Mouse (Mus musculus) megakaryocyte, embryonic 14.5 days (primary cell): ENCODE measurements at regions not wholly inside any gene's neighbourhood (a gene's known extent, or its start where the extent isn't known, plus 50 kb on each side); places are given as distances from the start of the nearest gene placed in this dataset.

Source experiments
- H3K27me3 ChIP-seq: replicated peaks from 2 replicates; pipeline ENCODE3; 2012; ENCODE audit warnings: inconsistent platforms
- H3K36me3 ChIP-seq: replicated peaks from 2 replicates; pipeline ENCODE3; 2012; ENCODE audit warnings: low read length, inconsistent platforms, mixed read lengths
- H3K4me1 ChIP-seq: 2 replicates; pipeline ENCODE4 v1.6.1; 2012; ENCODE audit warnings: inconsistent platforms
- H3K4me3 ChIP-seq: replicated peaks from 2 replicates; pipeline ENCODE3; 2012; ENCODE audit warnings: moderate library complexity, mild to moderate bottlenecking, inconsistent platforms
- H3K9me3 ChIP-seq: 2 replicates; pipeline ENCODE4 v1.6.1; 2012; ENCODE audit warnings: inconsistent platforms
- FLI1 ChIP-seq: IDR thresholded peaks from 2 replicates; pipeline ENCODE4 v1.6.1; 2012; ENCODE audit warnings: low read length, inconsistent platforms, mixed read lengths
- GATA1 ChIP-seq: IDR thresholded peaks from 3 replicates; pipeline ENCODE4 v1.6.1; 2012; ENCODE audit warnings: mixed read lengths, low read length, inconsistent platforms, borderline replicate concordance

GRCm38 (mm10) chr10:30132243-30132642, 68.1 kb downstream of the Cenpw start:
- no peak for TF ChIP-seq GATA1
- no peak for TF ChIP-seq FLI1
- Histone ChIP-seq H3K36me3 (no peaks in the 10 kb centered on the region), H3K9me3 (no peaks in the 10 kb centered on the region), H3K4me1 (no peaks in the 10 kb centered on the region), H3K4me3 (no peak overlapping the region), H3K27me3 (no peaks in the 10 kb centered on the region)

- H3K4me3 ChIP-seq, result no peak overlapping the region
Observed at GRCm38 (mm10) chr10:30110341-30110740, 90.0 kb downstream of the Cenpw start.

GRCm38 (mm10) chr10:30102443-30102842, 97.9 kb downstream of the Cenpw start:
- no peak overlapping the region for H3K4me3 ChIP-seq
- TF ChIP-seq GATA1 (no peak), FLI1 (no peak)
- H3K9me3 ChIP-seq, result 0 out of 2 replicates have a peak, but pooled peaks cover 2% of the 10 kb centered on the region
- no peaks in the 10 kb centered on the region for H3K27me3 ChIP-seq
- no peaks in the 10 kb centered on the region for H3K36me3 ChIP-seq
- no peaks in the 10 kb centered on the region for H3K4me1 ChIP-seq

More at GRCm38 (mm10) chr10:30110341-30110740, 90.0 kb downstream of the Cenpw start:
- H3K36me3 ChIP-seq, result no peaks in the 10 kb centered on the region
- H3K4me1 ChIP-seq, result no peaks in the 10 kb centered on the region
- no peaks in the 10 kb centered on the region for H3K27me3 ChIP-seq
- TF ChIP-seq GATA1, result no peak
- no peak for TF ChIP-seq FLI1
- H3K9me3 ChIP-seq, result no peaks in the 10 kb centered on the region

- Histone ChIP-seq H3K27me3 (no peaks in the 10 kb centered on the region), H3K4me1 (no peaks in the 10 kb centered on the region), H3K9me3 (no peaks in the 10 kb centered on the region), H3K4me3 (no peak overlapping the region), H3K36me3 (no peaks in the 10 kb centered on the region)
- no peak for TF ChIP-seq GATA1
- no peak for TF ChIP-seq FLI1
Observed at GRCm38 (mm10) chr10:30094603-30095002, 105.8 kb downstream of the Cenpw start.

- TF ChIP-seq GATA1 (no peak), FLI1 (no peak)
- Histone ChIP-seq H3K9me3 (no peaks in the 10 kb centered on the region), H3K27me3 (no peaks in the 10 kb centered on the region), H3K4me1 (no peaks in the 10 kb centered on the region), H3K4me3 (no peak overlapping the region), H3K36me3 (no peaks in the 10 kb centered on the region)
Observed at GRCm38 (mm10) chr10:30091549-30091948, 108.8 kb downstream of the Cenpw start.

GRCm38 (mm10) chr10:30089406-30089805, 111.0 kb downstream of the Cenpw start:
- Histone ChIP-seq H3K9me3 (peaks cover 7% of the 10 kb centered on the region; the same call in 1 of the 2 replicates), H3K4me1 (no peaks in the 10 kb centered on the region), H3K27me3 (no peaks in the 10 kb centered on the region), H3K36me3 (no peaks in the 10 kb centered on the region), H3K4me3 (peak overlapping the region; percentile 6)
- TF ChIP-seq FLI1 (no peak), GATA1 (no peak)

GRCm38 (mm10) chr10:30085059-30085458, 115.3 kb downstream of the Cenpw start:
- Histone ChIP-seq H3K4me3 (no peak overlapping the region), H3K4me1 (no peaks in the 10 kb centered on the region), H3K9me3 (peaks cover 7% of the 10 kb centered on the region; the same call in 1 of the 2 replicates), H3K36me3 (no peaks in the 10 kb centered on the region), H3K27me3 (no peaks in the 10 kb centered on the region)
- TF ChIP-seq FLI1 (no peak), GATA1 (no peak)

- Histone ChIP-seq H3K36me3 (no peaks in the 10 kb centered on the region), H3K9me3 (no peaks in the 10 kb centered on the region), H3K4me3 (no peak overlapping the region), H3K27me3 (no peaks in the 10 kb centered on the region), H3K4me1 (no peaks in the 10 kb centered on the region)
- TF ChIP-seq GATA1, result no peak
- no peak for TF ChIP-seq FLI1
Observed at GRCm38 (mm10) chr10:30066692-30067091, 133.7 kb downstream of the Cenpw start.

- Histone ChIP-seq H3K4me1 (no peaks in the 10 kb centered on the region), H3K36me3 (no peaks in the 10 kb centered on the region), H3K4me3 (no peak overlapping the region), H3K9me3 (no peaks in the 10 kb centered on the region), H3K27me3 (no peaks in the 10 kb centered on the region)
- TF ChIP-seq FLI1 (no peak), GATA1 (no peak)
Observed at GRCm38 (mm10) chr10:30030621-30031020, 169.7 kb downstream of the Cenpw start.

GRCm38 (mm10) chr10:30002950-30003636, 197.3 kb downstream of the Cenpw start:
- Histone ChIP-seq H3K4me3 (no peak overlapping the region), H3K36me3 (no peaks in the 10 kb centered on the region), H3K9me3 (no peaks in the 10 kb centered on the region), H3K4me1 (no peaks in the 10 kb centered on the region), H3K27me3 (no peaks in the 10 kb centered on the region)
- TF ChIP-seq GATA1, result no peak
- TF ChIP-seq FLI1, result no peak
